Mouse (Mus musculus): ENCODE measurements at regions not wholly inside any gene's neighbourhood (a gene's known extent, or its start where the extent isn't known, plus 50 kb on each side); places are given as distances from the start of the nearest gene placed in this dataset.

DNA sequence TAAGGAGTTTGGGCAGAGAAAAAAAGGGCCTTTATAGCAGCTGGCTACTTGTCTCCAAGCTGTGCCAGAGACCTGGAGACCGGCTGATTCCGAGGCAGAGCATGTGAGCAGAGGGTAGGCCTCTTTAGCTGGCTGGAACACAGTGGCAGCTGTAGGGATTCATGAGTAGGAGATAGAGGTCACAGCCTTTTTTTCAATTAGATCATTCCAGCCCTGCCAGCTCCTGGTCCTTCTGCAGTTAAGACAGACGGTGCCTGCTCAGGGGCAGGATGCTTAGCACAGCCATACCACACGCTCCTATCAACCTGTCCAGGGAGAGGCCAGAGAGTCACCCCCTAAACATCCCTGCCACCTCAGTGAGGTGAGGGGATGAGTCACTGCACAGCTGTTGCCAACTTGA is 302.1 kb downstream of the Galc start:
- H3K36me3 ChIP-seq (ENCODE audit: control insufficient read depth, insufficient read depth, low read length) = no peaks in the 10 kb centered on the region
- TF ChIP-seq POLR2A (IDR thresholded peaks at IDR 0.05; ENCODE audit: control insufficient read depth, low read depth, low read length) (no peak), CTCF (IDR thresholded peaks at IDR 0.05; ENCODE audit: control insufficient read depth, insufficient read depth, insufficient replicate concordance, low read depth, low read length) (no peak)
- no peaks in the 10 kb centered on the region for H3K27me3 ChIP-seq (ENCODE audit: control insufficient read depth, insufficient read depth, low read length)
- no peaks in the 10 kb centered on the region for H3K4me1 ChIP-seq (ENCODE audit: control insufficient read depth, insufficient read depth, low read length)
- H3K4me3 ChIP-seq (ENCODE audit: control insufficient read depth, low read depth, low read length) = no peak overlapping the region
- H3K27ac ChIP-seq (ENCODE audit: control insufficient read depth, insufficient read depth, low read depth, low read length) = no peak overlapping the region

DNA sequence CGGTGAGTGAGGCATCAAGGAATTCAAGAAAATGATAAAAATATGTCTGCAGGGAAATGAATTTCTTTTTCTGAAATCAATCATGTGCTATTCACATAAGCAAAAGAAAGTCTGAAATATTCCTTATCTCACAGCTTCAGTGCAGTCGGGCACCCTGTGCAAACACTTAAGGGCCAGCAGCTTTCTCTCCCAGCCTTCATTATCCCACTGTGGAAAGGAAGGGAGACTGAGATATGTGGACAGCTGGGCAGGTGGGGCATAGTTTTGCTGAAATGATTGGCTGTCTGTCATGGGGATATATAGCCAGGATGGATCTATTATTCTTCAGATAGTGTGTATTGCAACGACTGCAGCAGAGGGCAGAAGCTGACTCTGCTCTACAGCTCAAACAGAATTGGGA is 305.9 kb downstream of the Galc start:
- H3K4me3 ChIP-seq (ENCODE audit: control insufficient read depth, low read depth, low read length) = no peak overlapping the region
- no peaks in the 10 kb centered on the region for H3K4me1 ChIP-seq (ENCODE audit: control insufficient read depth, insufficient read depth, low read length)
- TF ChIP-seq CTCF (IDR thresholded peaks at IDR 0.05; ENCODE audit: control insufficient read depth, insufficient read depth, insufficient replicate concordance, low read depth, low read length) (no peak), POLR2A (IDR thresholded peaks at IDR 0.05; ENCODE audit: control insufficient read depth, low read depth, low read length) (no peak)
- H3K27me3 ChIP-seq (ENCODE audit: control insufficient read depth, insufficient read depth, low read length) = no peaks in the 10 kb centered on the region
- H3K27ac ChIP-seq (ENCODE audit: control insufficient read depth, insufficient read depth, low read depth, low read length) = no peak overlapping the region
- H3K36me3 ChIP-seq (ENCODE audit: control insufficient read depth, insufficient read depth, low read length) = no peaks in the 10 kb centered on the region

DNA sequence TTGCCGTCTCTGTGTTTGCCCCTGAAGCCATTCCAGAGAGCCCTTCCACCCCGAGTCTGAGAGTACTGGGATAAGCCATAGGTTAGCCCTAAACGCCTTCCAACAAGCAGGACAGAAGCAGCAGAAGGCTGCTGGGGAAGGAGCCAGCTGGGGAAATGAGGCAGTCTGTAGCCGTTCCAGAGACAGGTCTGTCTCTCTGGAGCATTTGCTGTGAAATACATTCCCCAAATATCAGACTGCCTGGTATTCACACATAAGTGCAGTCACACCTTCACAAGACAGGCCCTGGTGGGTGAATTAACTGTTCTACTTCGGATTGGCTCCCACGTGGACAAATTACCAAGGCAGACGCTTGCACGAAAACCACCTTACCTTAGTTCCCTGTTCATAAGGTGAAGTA is 307.1 kb downstream of the Galc start:
- Histone ChIP-seq H3K4me1 (ENCODE audit: control insufficient read depth, insufficient read depth, low read length) (no peaks in the 10 kb centered on the region), H3K36me3 (ENCODE audit: control insufficient read depth, insufficient read depth, low read length) (no peaks in the 10 kb centered on the region), H3K27me3 (ENCODE audit: control insufficient read depth, insufficient read depth, low read length) (no peaks in the 10 kb centered on the region), H3K4me3 (ENCODE audit: control insufficient read depth, low read depth, low read length) (no peak overlapping the region), H3K27ac (ENCODE audit: control insufficient read depth, insufficient read depth, low read depth, low read length) (no peak overlapping the region)
- TF ChIP-seq POLR2A (IDR thresholded peaks at IDR 0.05; ENCODE audit: control insufficient read depth, low read depth, low read length) = no peak

DNA sequence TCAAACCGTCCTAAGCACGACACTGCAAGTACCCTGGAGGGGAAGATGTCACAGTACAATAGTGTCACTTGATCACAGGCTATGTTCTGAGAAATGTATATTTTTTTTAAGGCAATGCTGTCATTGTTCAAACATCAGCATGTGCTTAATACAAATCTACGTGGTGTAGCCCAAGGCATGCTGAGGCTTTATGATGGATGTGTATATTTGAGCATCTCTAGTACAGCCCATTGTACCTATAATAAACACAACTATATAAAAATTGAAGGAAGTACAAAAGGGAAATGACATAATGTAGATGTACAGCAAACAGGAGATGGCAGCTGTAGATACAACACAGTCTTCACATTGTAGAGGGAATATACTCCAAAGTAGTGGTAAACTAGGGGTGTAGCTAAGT is 309.2 kb downstream of the Galc start:
- Histone ChIP-seq H3K4me1 (ENCODE audit: control insufficient read depth, insufficient read depth, low read length) (no peaks in the 10 kb centered on the region), H3K36me3 (ENCODE audit: control insufficient read depth, insufficient read depth, low read length) (no peaks in the 10 kb centered on the region), H3K27ac (ENCODE audit: control insufficient read depth, insufficient read depth, low read depth, low read length) (no peak overlapping the region), H3K27me3 (ENCODE audit: control insufficient read depth, insufficient read depth, low read length) (no peaks in the 10 kb centered on the region), H3K4me3 (ENCODE audit: control insufficient read depth, low read depth, low read length) (no peak overlapping the region)
- TF ChIP-seq CTCF (IDR thresholded peaks at IDR 0.05; ENCODE audit: control insufficient read depth, insufficient read depth, insufficient replicate concordance, low read depth, low read length) (no peak), POLR2A (IDR thresholded peaks at IDR 0.05; ENCODE audit: control insufficient read depth, low read depth, low read length) (no peak)

DNA sequence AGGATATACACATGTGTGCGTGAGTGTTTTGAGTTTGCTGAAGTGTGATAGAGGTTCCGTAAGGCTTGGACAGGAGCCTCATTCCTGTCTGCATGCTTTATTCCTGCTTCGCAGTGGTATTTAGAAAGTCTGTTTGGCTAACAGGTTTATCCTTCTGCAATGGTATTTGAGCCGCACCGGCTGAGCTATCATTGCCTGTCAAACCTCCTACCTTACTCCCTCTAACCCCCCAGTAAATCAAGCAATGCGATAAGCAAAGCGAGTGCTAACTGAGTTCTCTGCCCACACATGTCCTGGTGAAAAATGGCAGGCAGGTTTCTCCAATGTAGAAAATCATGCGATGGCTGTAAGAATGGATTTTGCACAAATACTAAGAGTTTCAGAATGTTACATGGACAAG is 311.8 kb downstream of the Galc start:
- Histone ChIP-seq H3K27me3 (ENCODE audit: control insufficient read depth, insufficient read depth, low read length) (no peaks in the 10 kb centered on the region), H3K4me3 (ENCODE audit: control insufficient read depth, low read depth, low read length) (no peak overlapping the region), H3K4me1 (ENCODE audit: control insufficient read depth, insufficient read depth, low read length) (no peaks in the 10 kb centered on the region), H3K36me3 (ENCODE audit: control insufficient read depth, insufficient read depth, low read length) (no peaks in the 10 kb centered on the region), H3K27ac (ENCODE audit: control insufficient read depth, insufficient read depth, low read depth, low read length) (no peak overlapping the region)
- no peak for TF ChIP-seq CTCF (IDR thresholded peaks at IDR 0.05; ENCODE audit: control insufficient read depth, insufficient read depth, insufficient replicate concordance, low read depth, low read length)
- no peak for TF ChIP-seq POLR2A (IDR thresholded peaks at IDR 0.05; ENCODE audit: control insufficient read depth, low read depth, low read length)

DNA sequence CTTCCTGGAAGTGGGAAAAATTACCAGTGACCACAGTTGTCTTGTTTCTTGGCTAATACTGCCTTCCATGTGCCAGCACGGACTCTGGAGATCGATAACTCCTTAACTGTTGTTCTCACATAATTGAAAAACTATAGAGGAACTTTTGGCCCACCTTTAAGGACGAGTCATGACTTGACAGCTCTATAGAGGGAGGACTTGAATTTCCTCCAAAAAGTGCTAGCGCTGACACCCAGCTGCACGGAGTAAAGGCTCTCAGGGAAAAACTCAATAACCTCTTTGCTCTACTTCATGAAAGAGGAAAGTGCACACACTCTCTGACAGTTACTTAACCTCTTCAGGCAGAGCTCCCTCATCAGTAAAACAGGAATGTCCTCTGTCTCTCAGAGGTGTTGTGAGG is 320.9 kb downstream of the Galc start:
- no peaks in the 10 kb centered on the region for H3K4me1 ChIP-seq (ENCODE audit: control insufficient read depth, insufficient read depth, low read length)
- no peak overlapping the region for H3K4me3 ChIP-seq (ENCODE audit: control insufficient read depth, low read depth, low read length)
- no peaks in the 10 kb centered on the region for H3K27me3 ChIP-seq (ENCODE audit: control insufficient read depth, insufficient read depth, low read length)
- no peak overlapping the region for H3K27ac ChIP-seq (ENCODE audit: control insufficient read depth, insufficient read depth, low read depth, low read length)
- TF ChIP-seq POLR2A (IDR thresholded peaks at IDR 0.05; ENCODE audit: control insufficient read depth, low read depth, low read length) = no peak
- no peak for TF ChIP-seq CTCF (IDR thresholded peaks at IDR 0.05; ENCODE audit: control insufficient read depth, insufficient read depth, insufficient replicate concordance, low read depth, low read length)
- no peaks in the 10 kb centered on the region for H3K36me3 ChIP-seq (ENCODE audit: control insufficient read depth, insufficient read depth, low read length)

DNA sequence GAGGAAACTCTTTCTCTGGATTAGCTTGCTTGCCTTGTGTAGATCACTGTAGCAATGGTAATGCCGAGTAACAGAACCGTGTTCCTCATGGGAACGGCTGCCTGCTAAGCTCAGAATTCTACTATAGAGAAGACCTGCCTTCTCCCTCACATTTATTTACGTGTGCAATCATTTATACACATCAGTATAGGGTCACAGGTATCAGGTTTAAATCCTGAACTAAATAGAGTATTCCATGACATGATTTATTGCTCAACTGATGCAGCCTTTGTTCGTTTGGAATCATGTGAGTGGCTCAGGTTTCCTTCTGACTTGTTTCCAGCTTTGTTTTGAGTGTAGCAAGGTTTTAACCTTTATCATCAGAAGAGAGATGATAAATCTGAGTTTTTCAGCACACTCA is 329.4 kb downstream of the Galc start:
- H3K4me1 ChIP-seq (ENCODE audit: control insufficient read depth, insufficient read depth, low read length) = no peaks in the 10 kb centered on the region
- TF ChIP-seq POLR2A (IDR thresholded peaks at IDR 0.05; ENCODE audit: control insufficient read depth, low read depth, low read length) (no peak), CTCF (IDR thresholded peaks at IDR 0.05; ENCODE audit: control insufficient read depth, insufficient read depth, insufficient replicate concordance, low read depth, low read length) (no peak)

DNA sequence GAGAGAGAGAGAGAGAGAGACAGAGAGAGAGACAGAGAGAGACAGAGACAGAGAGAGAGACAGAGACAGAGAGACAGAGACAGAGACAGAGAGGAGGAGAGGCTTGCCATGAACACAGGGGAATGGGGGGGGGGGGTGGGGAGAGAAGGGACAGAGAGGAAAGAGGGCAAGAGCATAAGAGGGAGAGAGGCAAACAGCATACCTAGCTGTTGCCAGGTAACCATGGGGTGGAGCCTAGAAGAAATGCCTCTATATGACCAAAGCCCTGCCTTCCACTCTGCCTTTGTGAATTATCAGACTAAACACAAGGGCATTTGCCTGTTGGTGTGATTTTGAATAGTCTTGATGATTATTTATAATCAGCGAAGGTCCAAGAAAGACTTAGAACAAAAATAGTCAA is 332.2 kb downstream of the Galc start:
- TF ChIP-seq CTCF (IDR thresholded peaks at IDR 0.05; ENCODE audit: control insufficient read depth, insufficient read depth, insufficient replicate concordance, low read depth, low read length) = no peak
- TF ChIP-seq POLR2A (IDR thresholded peaks at IDR 0.05; ENCODE audit: control insufficient read depth, low read depth, low read length) = no peak
- Histone ChIP-seq H3K4me1 (ENCODE audit: control insufficient read depth, insufficient read depth, low read length) (no peaks in the 10 kb centered on the region), H3K36me3 (ENCODE audit: control insufficient read depth, insufficient read depth, low read length) (no peaks in the 10 kb centered on the region), H3K4me3 (ENCODE audit: control insufficient read depth, low read depth, low read length) (no peak overlapping the region), H3K27ac (ENCODE audit: control insufficient read depth, insufficient read depth, low read depth, low read length) (no peak overlapping the region), H3K27me3 (ENCODE audit: control insufficient read depth, insufficient read depth, low read length) (no peaks in the 10 kb centered on the region)

More for the DNA sequence above, 329.4 kb downstream of the Galc start:
- Histone ChIP-seq H3K4me3 (ENCODE audit: control insufficient read depth, low read depth, low read length) (no peak overlapping the region), H3K27ac (ENCODE audit: control insufficient read depth, insufficient read depth, low read depth, low read length) (no peak overlapping the region), H3K27me3 (ENCODE audit: control insufficient read depth, insufficient read depth, low read length) (no peaks in the 10 kb centered on the region), H3K36me3 (ENCODE audit: control insufficient read depth, insufficient read depth, low read length) (no peaks in the 10 kb centered on the region)

Data from testis, adult 2 months (tissue).